34 mouse cellular contexts compared by ENCODE assay signal in genomic region chr11:63119791-63120190, GRCm38 (mm10). TPM values are rescaled to one million over a fixed set of nuclear protein-coding genes. Genes with fewer than 3 reads are reported as not detected.
DNase-seq lines count a peak whose midpoint lies in the region; ATAC-seq and TF ChIP-seq lines count a peak whose summit lies in the region.
"Had no signal": no experiment of that assay in that cellular context is flagged by ENCODE, and none has a peak within 500 bp of the region (broad histone marks: within the 10 kb centered on the region; RNA-seq: fewer than 3 reads in every experiment).

No protein-coding gene starts in this region.

- no peaks in the 10 kb centered on the region for H3K27me3 ChIP-seq in heart, embryonic 12.5 days (replicated peaks)
- H3K27me3 ChIP-seq in heart, embryonic 15.5 days = no peaks in the 10 kb centered on the region
- H3K27me3 ChIP-seq: midbrain, embryonic 12.5 days; neural tube, embryonic 12.5 days; Patski had no signal

- peaks cover 42% of the 10 kb centered on the region for H3K4me1 ChIP-seq in heart, embryonic 12.5 days (replicated peaks)
- peaks cover 31% of the 10 kb centered on the region for H3K4me1 ChIP-seq in heart, embryonic 15.5 days (replicated peaks)
- H3K4me1 ChIP-seq: midbrain, embryonic 12.5 days; neural tube, embryonic 12.5 days had no signal

- ATAC-seq in heart, embryonic 12.5 days (ENCODE audit: insufficient number of reproducible peaks, low FRiP score) = peak; percentile 81
- peak; percentile 74 for ATAC-seq in heart, embryonic 15.5 days (replicated peaks; ENCODE audit: insufficient number of reproducible peaks, insufficient read depth, low FRiP score, low read depth)
- ATAC-seq: forebrain, embryonic 16.5 days; inflammation-experienced regulatory T-cells, adult 6 months; liver, postnatal 0 days; lung, postnatal 0 days; Patski had no signal

- 9% methylated on average over 7 of the region's 7 CpGs for WGBS in heart, embryonic 12.5 days
- 21% methylated on average over 7 of the region's 7 CpGs for WGBS in heart, embryonic 15.5 days

- H3K9me3 ChIP-seq in heart, embryonic 12.5 days (replicated peaks) = no peaks in the 10 kb centered on the region
- H3K9me3 ChIP-seq in heart, embryonic 15.5 days (replicated peaks) = no peaks in the 10 kb centered on the region
- H3K9me3 ChIP-seq: forebrain, embryonic 10.5 days; midbrain, embryonic 12.5 days; neural tube, embryonic 12.5 days had no signal

- no peak overlapping the region; the same call in none of the 2 replicates for H3K27ac ChIP-seq in gastrocnemius, adult 2 months
- H3K27ac ChIP-seq in heart, embryonic 12.5 days (ENCODE audit: poor library complexity, severe bottlenecking) = peak overlapping the region; percentile 66
- H3K27ac ChIP-seq in heart, embryonic 15.5 days = peak overlapping the region; percentile 10
- H3K27ac ChIP-seq: forebrain, embryonic 10.5 days; hindbrain, embryonic 14.5 days; layer of hippocampus, adult 2 months; midbrain, embryonic 12.5 days; neural tube, embryonic 12.5 days had no signal

- no peak overlapping the region; the same call in 1 of the 2 replicates for H3K4me2 ChIP-seq in heart, embryonic 12.5 days
- H3K4me2 ChIP-seq in heart, embryonic 15.5 days = no peak overlapping the region
- H3K4me2 ChIP-seq: hindbrain, embryonic 14.5 days; midbrain, embryonic 12.5 days; neural tube, embryonic 12.5 days had no signal

- TF ChIP-seq CTCF in gastrocnemius, adult 2 months (IDR thresholded peaks at IDR 0.05) = no peak

- intact Hi-C loops in gastrocnemius, adult 2 months (cut with DNase I) = no loop called here
- intact Hi-C loops in heart, postnatal 36 days (cut with DNase I) = no loop called here

- DNase-seq in gastrocnemius, adult 2 months = peak; percentile 61
- DNase-seq in gastrocnemius, postnatal 4 days (ENCODE audit: low spot score in 2 of 2) = no peak
- no peak for DNase-seq in heart, postnatal 36 days
- peak; percentile 63 for DNase-seq in skeletal muscle tissue, adult 2 months (ENCODE audit: low read depth, low spot score)
- no peak for DNase-seq in B cell, adult 2 months
- DNase-seq in lung, postnatal 36 days = no peak
- DNase-seq: cerebellum, adult 11 months; cerebellum, adult 9-11 months; kidney, adult 8-10 months; kidney, postnatal 14 days; liver, postnatal 0 days; right cerebral cortex, postnatal 14 days had no signal

- H3K4me3 ChIP-seq in gastrocnemius, adult 2 months = no peak overlapping the region
- no peak overlapping the region for H3K4me3 ChIP-seq in heart, embryonic 12.5 days
- no peak overlapping the region for H3K4me3 ChIP-seq in heart, embryonic 15.5 days
- H3K4me3 ChIP-seq: forebrain, embryonic 10.5 days; layer of hippocampus, adult 2 months; midbrain, embryonic 12.5 days; neural tube, embryonic 12.5 days had no signal

- no peak overlapping the region for H3K9ac ChIP-seq in heart, embryonic 12.5 days
- H3K9ac ChIP-seq in heart, embryonic 15.5 days = no peak overlapping the region
- H3K9ac ChIP-seq: hindbrain, embryonic 14.5 days; liver, postnatal 0 days; midbrain, embryonic 12.5 days; neural tube, embryonic 12.5 days had no signal

- no peaks in the 10 kb centered on the region for H3K36me3 ChIP-seq in heart, embryonic 12.5 days
- H3K36me3 ChIP-seq in heart, embryonic 15.5 days = no peaks in the 10 kb centered on the region
- H3K36me3 ChIP-seq: forebrain, embryonic 10.5 days; midbrain, embryonic 12.5 days; neural tube, embryonic 12.5 days had no signal

RNA-seq across cellular contexts. Expression of gene Pmp22, which starts 9.0 kb away (rescaled TPM):
- total RNA-seq in gastrocnemius, adult 2 months (2021) = 10 to 100 TPM; 28.8 to 43.1 TPM
- 100 to 1,000 TPM; 370 to 372 TPM for total RNA-seq in gastrocnemius, postnatal 4 days (2021)
- 67.8 and 72.8 TPM in 2 replicates for polyA plus RNA-seq in heart, embryonic 12.5 days (2016; fragmentation: Nextera tagmentation; extraction: Ambion mirVana)
- 10 to 100 TPM; 51.5 to 55.6 TPM for total RNA-seq in heart, postnatal 36 days (2021)
- 107 and 133 TPM in 2 replicates for polyA plus RNA-seq in heart, embryonic 15.5 days (2015; fragmentation: Nextera tagmentation; extraction: Ambion mirVana)
- polyA plus RNA-seq: inflammation-experienced regulatory T-cells, adult 6 months had no signal

RNA-seq across cellular contexts. Expression of gene Tekt3, which starts 58.3 kb away (rescaled TPM):
- not detected for total RNA-seq in gastrocnemius, adult 2 months (2021)
- not detected for total RNA-seq in gastrocnemius, postnatal 4 days (2021)
- polyA plus RNA-seq in heart, embryonic 12.5 days (2016; fragmentation: Nextera tagmentation; extraction: Ambion mirVana) = not detected in 2 replicates
- total RNA-seq in heart, postnatal 36 days (2021) = not detected
- polyA plus RNA-seq in heart, embryonic 15.5 days (2015; fragmentation: Nextera tagmentation; extraction: Ambion mirVana) = not detected in 2 replicates
- total RNA-seq: adrenal gland, adult 18-20 months; adrenal gland, postnatal 4 days; ES-E14; heart, adult 18-20 months; left cerebral cortex, postnatal 10 days; liver, adult 2 months had no signal
- polyA plus RNA-seq: cortical plate, adult 2 months; embryonic facial prominence, embryonic 11.5 days; forebrain, embryonic 10.5 days; forebrain, embryonic 16.5 days; inflammation-experienced regulatory T-cells, adult 6 months; limb, embryonic 11.5 days; liver, adult 2 months; liver, postnatal 0 days; midbrain, embryonic 12.5 days; neural tube, embryonic 12.5 days; Patski; spleen, adult 2 months; urinary bladder, adult 2 months had no signal

Comparison
In these comparisons a context has a peak if more than half of its experiments do, and no peak if none do; other contexts are left out.
1. DNase-seq: peak in gastrocnemius, adult 2 months (single experiment) and skeletal muscle tissue, adult 2 months (single experiment); none in gastrocnemius, postnatal 4 days (0 of 2), heart, postnatal 36 days (0 of 2), B cell, adult 2 months (0 of 2) and lung, postnatal 36 days (single experiment).
2. RNA of gene Pmp22, which starts 9.0 kb away (total RNA-seq): 370 to 372 TPM in gastrocnemius, postnatal 4 days; 51.5 to 55.6 TPM in heart, postnatal 36 days and 28.8 to 43.1 TPM in gastrocnemius, adult 2 months; every median in the first group is over 4 times any median in the second.